Mouse (Mus musculus): ENCODE measurements around the gene Rasgrp4.
"Not testable (repeated sequence)": the region's sequence is repeated elsewhere in the genome, so short reads cannot be mapped to it uniquely, and the experiment has no call there.

Gene Rasgrp4

DNA sequence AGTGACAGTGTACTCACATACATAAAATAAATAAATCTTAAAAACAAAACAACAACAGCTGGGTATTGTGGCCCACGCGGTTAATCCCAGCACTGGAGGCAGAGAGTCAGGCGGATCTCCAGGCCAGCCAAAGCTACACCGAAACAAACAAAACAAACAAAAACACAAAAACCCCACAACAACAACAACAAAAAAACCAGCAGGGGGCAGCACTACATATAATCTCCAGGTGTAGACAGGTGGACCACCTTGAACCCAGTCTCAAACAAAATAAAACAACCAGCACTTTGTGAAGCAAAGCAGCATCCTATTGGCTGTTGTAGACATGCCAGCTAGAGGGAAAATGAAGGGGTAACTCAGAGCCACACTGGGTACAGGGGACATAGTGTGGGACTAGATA, 43.5 kb downstream of the Rasgrp4 start:
- DNase-seq (ENCODE audit: low read depth, low spot score) = peak; percentile 52

DNA sequence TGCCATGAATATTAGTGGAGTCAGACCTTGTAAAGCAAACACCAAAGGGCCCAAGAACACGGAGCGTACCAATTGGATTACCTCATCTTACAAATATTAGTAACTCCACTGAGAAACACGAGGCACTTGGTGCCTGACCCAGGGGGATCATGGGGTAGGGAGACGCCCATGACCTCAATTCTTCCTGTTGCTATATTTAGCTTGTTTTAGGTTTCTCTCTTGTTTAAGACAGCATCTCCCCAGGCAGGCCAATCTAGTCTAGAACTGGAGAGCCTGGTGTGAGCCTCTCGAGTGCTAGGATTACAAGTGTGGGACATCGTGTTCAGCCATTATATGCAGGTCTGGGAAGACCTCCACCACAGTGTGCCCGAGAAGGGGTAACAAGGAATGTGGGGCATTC, 44.7 kb downstream of the Rasgrp4 start:
- peak; percentile 46 for DNase-seq (ENCODE audit: low read depth, low spot score)

DNA sequence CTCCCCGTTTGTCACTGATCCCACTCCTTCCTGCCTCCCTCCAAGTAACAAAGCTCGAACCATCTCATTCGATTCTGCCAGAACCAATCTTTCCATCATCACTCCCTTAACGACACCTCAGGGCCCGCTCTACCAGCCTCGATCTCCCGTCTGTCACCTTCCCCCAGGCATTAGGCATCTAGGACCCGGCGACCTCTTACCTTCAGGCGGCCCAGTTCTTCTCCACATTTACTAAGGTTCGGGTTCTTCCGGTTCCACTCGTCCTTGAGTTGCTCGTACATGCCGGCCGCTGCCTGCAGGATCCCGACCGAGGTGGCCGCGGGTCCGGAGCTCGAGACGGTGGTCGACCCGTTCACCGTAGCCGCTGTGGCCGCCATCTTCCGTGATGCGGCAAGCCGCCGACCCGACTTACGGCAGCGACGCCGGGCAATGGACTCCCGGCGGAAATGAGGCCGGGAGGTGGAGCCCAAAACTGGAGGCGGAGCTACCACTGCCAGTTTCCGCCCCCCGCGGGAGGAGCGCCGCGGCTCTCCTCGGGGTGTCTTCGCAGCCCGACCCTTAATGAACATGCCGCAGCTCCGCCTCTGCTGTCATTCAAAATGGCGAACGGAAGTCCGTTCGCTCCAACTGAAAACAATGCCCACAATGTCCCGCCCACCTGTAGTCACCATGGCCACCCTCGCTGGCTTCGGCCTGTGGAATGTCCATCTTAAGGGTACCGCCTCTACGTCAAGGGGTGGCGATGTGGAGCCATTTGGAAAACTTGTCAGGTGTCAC, 45.6 kb downstream of the Rasgrp4 start, which contains the start of gene Psmd8:
Gene Psmd8, minus strand, starts transcription at position 625 of the 777 bp plus-strand sequence.
- DNase-seq (ENCODE audit: low read depth, low spot score) = peak; percentile 100

DNA sequence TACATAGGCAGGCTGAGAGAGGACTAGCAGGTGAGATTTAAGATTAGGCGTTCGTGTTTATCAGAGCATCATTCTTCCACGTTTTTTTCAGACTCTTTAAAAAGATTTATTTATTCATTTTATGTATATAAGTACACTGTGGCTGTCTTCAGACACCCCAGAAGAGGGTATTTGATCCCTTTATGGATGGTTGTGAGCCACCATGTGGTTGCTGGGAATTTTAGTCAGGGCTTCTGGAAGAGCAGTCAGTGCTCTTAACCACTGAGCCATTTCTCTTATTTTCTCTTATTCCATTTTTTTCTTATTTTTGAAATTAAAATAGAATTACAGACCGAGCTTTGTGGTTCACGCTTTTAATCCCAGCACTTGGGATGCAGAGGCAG, 46.2 kb downstream of the Rasgrp4 start:
- no peak for DNase-seq (ENCODE audit: low read depth, low spot score)

DNA sequence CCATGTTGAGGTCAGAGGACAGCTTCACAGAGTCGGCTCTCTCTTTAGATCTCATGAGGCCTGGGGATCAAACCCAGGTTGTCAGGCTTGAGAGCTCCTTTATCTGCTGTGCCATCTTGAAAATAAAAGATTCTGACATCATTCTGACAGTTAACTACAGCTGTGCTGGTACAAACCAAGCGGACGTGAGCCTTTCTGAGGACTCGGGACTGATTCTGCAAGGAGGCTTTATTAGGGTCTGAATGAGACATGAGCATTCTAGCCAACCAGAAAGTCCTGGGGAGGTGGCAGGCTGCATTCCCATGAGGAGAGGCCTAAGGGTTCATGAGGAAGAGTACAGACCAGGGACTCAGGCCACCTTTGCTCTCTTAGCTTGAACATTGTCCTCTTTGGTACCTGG, 46.7 kb downstream of the Rasgrp4 start:
- not testable (repeated sequence) for DNase-seq (ENCODE audit: low read depth, low spot score)

DNA sequence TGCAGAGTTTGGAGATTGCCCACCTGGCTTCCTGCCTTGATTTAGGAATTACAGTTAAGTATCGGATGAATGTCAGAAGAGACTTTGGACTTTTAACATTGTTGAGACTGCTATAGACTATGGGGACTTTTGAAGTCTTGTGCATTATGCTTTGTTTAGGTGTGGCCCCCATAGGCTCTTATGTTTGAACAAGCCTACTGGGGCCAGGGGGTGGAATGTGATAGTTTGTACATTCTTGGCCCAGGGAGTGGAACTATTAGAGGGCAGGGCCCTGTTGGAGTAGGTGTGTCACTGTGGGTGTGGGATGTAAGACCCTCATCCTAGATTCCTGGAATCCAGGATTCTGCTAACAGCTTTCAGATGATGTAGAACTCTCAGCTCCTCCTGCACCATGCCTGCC, 59.6 kb downstream of the Rasgrp4 start:
- not testable (repeated sequence) for DNase-seq (ENCODE audit: low read depth, low spot score)

DNA sequence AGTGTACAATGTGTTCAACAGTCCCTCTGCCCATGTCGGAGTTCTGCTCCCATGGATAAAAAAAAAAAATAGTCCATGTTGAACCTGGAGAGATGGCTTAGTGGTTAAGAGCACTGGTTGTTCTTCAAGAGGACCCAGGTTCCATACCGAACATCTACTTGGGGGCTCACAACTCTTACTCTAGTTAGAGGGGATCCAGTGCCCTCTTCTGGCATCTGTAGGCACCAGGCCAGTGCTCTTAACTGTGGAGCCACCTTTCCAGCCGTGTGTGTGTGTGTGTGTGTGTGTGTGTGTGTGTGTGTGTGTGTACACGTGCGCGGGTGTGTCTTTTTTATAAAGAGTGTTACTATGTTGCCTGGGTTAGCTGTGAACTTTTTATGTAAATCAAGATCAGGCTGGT, 67.9 kb downstream of the Rasgrp4 start:
- no peak for DNase-seq (ENCODE audit: low read depth, low spot score)

All from A20 (cell line).